Mouse (Mus musculus) liver, embryonic 15.5 days (tissue): ENCODE results near the gene 2010111I01Rik. TPM values are rescaled to one million over a fixed set of nuclear protein-coding genes. Genes with fewer than 3 reads are reported as not detected.
A peak's percentile ranks its signal among the peaks of the same experiment; 100 is the strongest.

Source experiments
- ATAC-seq: fragments of 200-750 bp; cut with Nextera tagmentation; 2 replicates; pipeline ENCODE4 v1.8.0; 2017; ENCODE audit warnings: moderate number of reproducible peaks, mild to moderate bottlenecking, moderate library complexity; ENCODE audit not compliant: insufficient read depth
- H3K27ac ChIP-seq: fragments of 300-500 bp; sonication (generic); replicated peaks from 2 replicates; pipeline ENCODE4 v1.5.1; 2015; ENCODE audit warnings: mild to moderate bottlenecking, inconsistent platforms
- H3K27me3 ChIP-seq: fragments of 300-500 bp; sonication (generic); 2 replicates; pipeline ENCODE4 v1.6.1; 2015; ENCODE audit warnings: mild to moderate bottlenecking, inconsistent platforms
- H3K36me3 ChIP-seq: fragments of 300-500 bp; sonication (generic); replicated peaks from 2 replicates; pipeline ENCODE4 v1.6.1; 2015; ENCODE audit warnings: moderate library complexity, mild to moderate bottlenecking, inconsistent platforms
- H3K4me1 ChIP-seq: fragments of 300-500 bp; sonication (generic); replicated peaks from 2 replicates; pipeline ENCODE4 v1.6.1; 2015; ENCODE audit warnings: inconsistent platforms
- H3K4me2 ChIP-seq: fragments of 300-500 bp; sonication (generic); 2 replicates; pipeline ENCODE4 v1.6.1; 2015; ENCODE audit warnings: moderate library complexity, mild to moderate bottlenecking, inconsistent platforms
- H3K4me3 ChIP-seq: fragments of 300-500 bp; sonication (generic); replicated peaks from 2 replicates; pipeline ENCODE4 v1.5.1; 2015; ENCODE audit warnings: mild to moderate bottlenecking, inconsistent platforms
- H3K9ac ChIP-seq: fragments of 300-500 bp; sonication (generic); 2 replicates; pipeline ENCODE4 v1.6.1; 2015; ENCODE audit warnings: moderate library complexity, mild to moderate bottlenecking, inconsistent platforms
- H3K9me3 ChIP-seq: fragments of 300-500 bp; sonication (generic); replicated peaks from 2 replicates; pipeline ENCODE4 v1.6.1; 2016; ENCODE audit warnings: inconsistent platforms
- WGBS: fragments of 180-500 bp; shearing (Covaris S2); methylation state at CpG from one replicate; pipeline ENCODE4 v1.1.7; 2015; ENCODE audit warnings: mixed read lengths; ENCODE audit not compliant: insufficient replicate concordance; 5-methylcytosine and 5-hydroxymethylcytosine counted together
- polyA plus RNA-seq: library from polyadenylated mRNA; unstranded; fragments of >200 nt; fragmentation: Nextera tagmentation; extraction: Ambion mirVana; gene quantifications from 2 replicates; pipeline ENCODE4 v1.2.1, GENCODE M21; 2015

Gene 2010111I01Rik
- polyA plus RNA-seq, 1 experiment from 2014 or later: 14.6 TPM

GRCm38 (mm10) chr13:63323286-63324075 lies 358.8 kb downstream of the 2010111I01Rik start:
- Histone ChIP-seq H3K4me2 (no peak overlapping the region), H3K27me3 (no peaks in the 10 kb centered on the region), H3K9ac (no peak overlapping the region), H3K9me3 (no peaks in the 10 kb centered on the region), H3K4me1 (peaks cover 26% of the 10 kb centered on the region), H3K27ac (no peak overlapping the region), H3K4me3 (no peak overlapping the region), H3K36me3 (no peaks in the 10 kb centered on the region)
- WGBS: 73% methylated on average over 9 of the region's 9 CpGs
- no peak for ATAC-seq

GRCm38 (mm10) chr13:63324311-63324710 lies 359.6 kb downstream of the 2010111I01Rik start:
- no peak overlapping the region for H3K9ac ChIP-seq
- H3K4me3 ChIP-seq: no peak overlapping the region
- H3K9me3 ChIP-seq: no peaks in the 10 kb centered on the region
- H3K27ac ChIP-seq: 0 out of 2 replicates have a peak overlapping the region, but pooled peaks have one; percentile 0
- H3K4me2 ChIP-seq: no peak overlapping the region
- 67% methylated on average over 3 of the region's 3 CpGs for WGBS
- H3K4me1 ChIP-seq: peaks cover 26% of the 10 kb centered on the region
- H3K27me3 ChIP-seq: no peaks in the 10 kb centered on the region
- no peak for ATAC-seq
- no peaks in the 10 kb centered on the region for H3K36me3 ChIP-seq

GRCm38 (mm10) chr13:63324978-63325848 lies 360.5 kb downstream of the 2010111I01Rik start:
- ATAC-seq: no peak
- no peak overlapping the region for H3K9ac ChIP-seq
- H3K27me3 ChIP-seq: no peaks in the 10 kb centered on the region
- no peak overlapping the region for H3K27ac ChIP-seq
- H3K4me2 ChIP-seq: no peak overlapping the region
- H3K36me3 ChIP-seq: no peaks in the 10 kb centered on the region
- H3K4me1 ChIP-seq: peaks cover 26% of the 10 kb centered on the region
- 48% methylated on average over 10 of the region's 10 CpGs for WGBS
- H3K4me3 ChIP-seq: no peak overlapping the region
- H3K9me3 ChIP-seq: no peaks in the 10 kb centered on the region

GRCm38 (mm10) chr13:63326015-63326414 lies 361.3 kb downstream of the 2010111I01Rik start:
- peak; percentile 56; the same call in 1 of the 2 replicates for ATAC-seq
- Histone ChIP-seq H3K27me3 (no peaks in the 10 kb centered on the region), H3K4me3 (no peak overlapping the region), H3K4me2 (no peak overlapping the region), H3K9ac (no peak overlapping the region), H3K27ac (no peak overlapping the region), H3K9me3 (no peaks in the 10 kb centered on the region), H3K36me3 (no peaks in the 10 kb centered on the region), H3K4me1 (peaks cover 26% of the 10 kb centered on the region)
- WGBS: 56% methylated on average over 2 of the region's 2 CpGs

- Histone ChIP-seq H3K4me1 (peaks cover 2% of the 10 kb centered on the region), H3K36me3 (no peaks in the 10 kb centered on the region), H3K27me3 (no peaks in the 10 kb centered on the region), H3K9me3 (no peaks in the 10 kb centered on the region), H3K4me2 (no peak overlapping the region), H3K9ac (no peak overlapping the region), H3K4me3 (no peak overlapping the region), H3K27ac (no peak overlapping the region)
- no peak for ATAC-seq
- WGBS: 61% methylated on average over 9 of the region's 9 CpGs
These were observed 365.7 kb downstream of the 2010111I01Rik start for GRCm38 (mm10) chr13:63330236-63330860.

GRCm38 (mm10) chr13:63331379-63331778 lies 366.7 kb downstream of the 2010111I01Rik start:
- no peak overlapping the region for H3K4me3 ChIP-seq
- WGBS: 43% methylated on average over 4 of the region's 4 CpGs
- ATAC-seq: no peak

GRCm38 (mm10) chr13:63332576-63333300 lies 368.0 kb downstream of the 2010111I01Rik start:
- H3K27me3 ChIP-seq: no peaks in the 10 kb centered on the region
- H3K4me3 ChIP-seq: no peak overlapping the region
- H3K27ac ChIP-seq: no peak overlapping the region
- H3K4me2 ChIP-seq: no peak overlapping the region
- no peaks in the 10 kb centered on the region for H3K36me3 ChIP-seq
- H3K4me1 ChIP-seq: no peaks in the 10 kb centered on the region
- ATAC-seq: no peak
- no peak overlapping the region for H3K9ac ChIP-seq
- H3K9me3 ChIP-seq: no peaks in the 10 kb centered on the region
- 39% methylated on average over 4 of the region's 4 CpGs for WGBS

More at GRCm38 (mm10) chr13:63331379-63331778, 366.7 kb downstream of the 2010111I01Rik start:
- Histone ChIP-seq H3K9me3 (no peaks in the 10 kb centered on the region), H3K27me3 (no peaks in the 10 kb centered on the region), H3K36me3 (no peaks in the 10 kb centered on the region), H3K9ac (no peak overlapping the region), H3K4me1 (no peaks in the 10 kb centered on the region), H3K27ac (no peak overlapping the region), H3K4me2 (no peak overlapping the region)

GRCm38 (mm10) chr13:63335421-63336134 lies 370.9 kb downstream of the 2010111I01Rik start:
- H3K4me2 ChIP-seq: no peak overlapping the region
- H3K36me3 ChIP-seq: no peaks in the 10 kb centered on the region
- no peaks in the 10 kb centered on the region for H3K9me3 ChIP-seq
- H3K27me3 ChIP-seq: no peaks in the 10 kb centered on the region
- no peak overlapping the region for H3K9ac ChIP-seq
- ATAC-seq: no peak
- H3K4me3 ChIP-seq: no peak overlapping the region
- no peak overlapping the region for H3K27ac ChIP-seq
- WGBS: 59% methylated on average over 4 of the region's 4 CpGs
- H3K4me1 ChIP-seq: no peaks in the 10 kb centered on the region

- H3K4me3 ChIP-seq: no peak overlapping the region
- H3K36me3 ChIP-seq: no peaks in the 10 kb centered on the region
- no peaks in the 10 kb centered on the region for H3K4me1 ChIP-seq
- H3K4me2 ChIP-seq: no peak overlapping the region
- ATAC-seq: no peak
- H3K27ac ChIP-seq: no peak overlapping the region
- H3K27me3 ChIP-seq: no peaks in the 10 kb centered on the region
- no peak overlapping the region for H3K9ac ChIP-seq
- H3K9me3 ChIP-seq: no peaks in the 10 kb centered on the region
- WGBS: 73% methylated on average over 7 of the region's 7 CpGs
These were observed 371.6 kb downstream of the 2010111I01Rik start for GRCm38 (mm10) chr13:63336335-63336734.
